Mouse (Mus musculus): ENCODE measurements around the gene Olfr1338. TPM values are rescaled to one million over a fixed set of nuclear protein-coding genes. Genes with fewer than 3 reads are reported as not detected.
"Not testable (repeated sequence)": the region's sequence is repeated elsewhere in the genome, so short reads cannot be mapped to it uniquely, and the experiment has no call there.

Olfr1338 gene
- not detected in 2 replicates for polyA plus RNA-seq (2012; ENCODE audit: insufficient read depth, insufficient read length, missing spikeins)

DNA sequence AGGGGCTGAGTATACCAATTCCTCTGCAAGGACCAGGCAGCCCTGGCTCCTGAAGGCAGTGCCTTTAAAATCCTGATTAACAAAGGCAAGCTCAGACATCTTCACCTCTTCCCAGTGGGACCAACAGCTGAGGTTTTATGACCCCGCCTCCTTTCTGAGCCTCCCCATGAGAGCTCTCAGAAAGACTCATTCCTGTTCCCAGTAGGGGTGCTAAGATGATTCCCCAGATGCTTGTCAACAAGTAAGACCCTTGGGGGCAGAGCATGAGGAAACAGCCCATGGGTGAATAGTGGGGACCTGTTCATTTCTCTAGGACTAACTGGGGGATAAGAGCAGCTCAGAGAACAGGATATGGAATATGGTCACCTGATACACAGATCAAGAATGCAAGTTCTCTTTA lies at the start of gene Olfr1338:
Olfr1338 (minus strand) TSS at position 101 of the 400 bp plus-strand sequence.
- Histone ChIP-seq H3K4me3 (ENCODE audit: insufficient read depth, low read length) (no peak within 1 kb of the TSS), H3K4me1 (ENCODE audit: control insufficient read depth, insufficient read depth, low read length) (no peaks in the 10 kb centered on the region), H3K27ac (ENCODE audit: insufficient read depth, low read depth, low read length) (no peak within 1 kb of the TSS)
- TF ChIP-seq POLR2A (IDR thresholded peaks at IDR 0.05; ENCODE audit: borderline replicate concordance, low read depth, low read length) = no peak
- TF ChIP-seq CTCF (IDR thresholded peaks at IDR 0.05; ENCODE audit: low read depth, low read length) = no peak

DNA sequence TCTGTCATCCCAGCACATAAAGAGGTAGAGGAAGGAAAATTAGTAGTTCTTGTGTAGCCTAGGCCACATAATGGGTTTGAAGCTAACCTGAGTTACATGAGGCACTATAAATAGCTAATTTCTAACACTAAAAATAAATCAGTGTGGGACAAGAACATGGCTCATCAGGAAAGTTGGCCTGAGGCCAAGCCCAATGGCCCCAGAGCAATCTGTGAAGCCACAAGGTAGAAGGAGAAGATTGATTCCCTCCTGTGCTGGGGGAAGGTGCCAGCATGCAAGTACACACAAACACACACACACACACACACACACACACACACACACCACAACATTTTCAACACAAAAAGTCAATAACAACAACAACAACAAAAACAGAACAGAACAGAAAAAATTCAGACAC lies 34.3 kb upstream of the Olfr1338 start:
- not testable (repeated sequence) for H3K4me1 ChIP-seq (ENCODE audit: control insufficient read depth, insufficient read depth, low read length); H3K4me3 ChIP-seq (ENCODE audit: insufficient read depth, low read length); H3K27ac ChIP-seq (ENCODE audit: insufficient read depth, low read depth, low read length)

DNA sequence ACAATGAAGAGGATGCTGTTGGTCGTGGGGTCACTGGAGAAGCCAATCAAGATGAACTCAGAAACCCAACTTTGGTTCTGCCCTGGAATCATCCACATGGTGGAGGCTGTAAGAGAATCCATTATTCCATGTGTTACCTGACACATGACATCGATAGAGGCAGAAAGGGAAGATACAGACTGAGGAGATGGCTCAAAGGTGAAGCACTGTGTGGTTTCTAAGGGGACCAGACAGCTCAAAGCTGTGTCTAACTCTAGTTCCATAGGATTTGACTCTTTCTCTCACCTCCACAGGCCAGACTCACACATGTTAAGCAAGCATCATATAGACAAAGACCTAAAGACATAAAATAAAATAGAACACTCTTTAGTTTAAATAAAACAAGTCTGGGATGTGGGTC lies 23.9 kb upstream of the Olfr1338 start, which contains the start of gene Olfr1337:
Olfr1337 (minus strand) TSS at position 101 of the 400 bp plus-strand sequence.
- Histone ChIP-seq H3K4me3 (ENCODE audit: insufficient read depth, low read length) (no peak within 1 kb of the TSS), H3K27ac (ENCODE audit: insufficient read depth, low read depth, low read length) (no peak within 1 kb of the TSS)
- no peak for TF ChIP-seq CTCF (IDR thresholded peaks at IDR 0.05; ENCODE audit: low read depth, low read length)
- TF ChIP-seq POLR2A (IDR thresholded peaks at IDR 0.05; ENCODE audit: borderline replicate concordance, low read depth, low read length) = no peak

DNA sequence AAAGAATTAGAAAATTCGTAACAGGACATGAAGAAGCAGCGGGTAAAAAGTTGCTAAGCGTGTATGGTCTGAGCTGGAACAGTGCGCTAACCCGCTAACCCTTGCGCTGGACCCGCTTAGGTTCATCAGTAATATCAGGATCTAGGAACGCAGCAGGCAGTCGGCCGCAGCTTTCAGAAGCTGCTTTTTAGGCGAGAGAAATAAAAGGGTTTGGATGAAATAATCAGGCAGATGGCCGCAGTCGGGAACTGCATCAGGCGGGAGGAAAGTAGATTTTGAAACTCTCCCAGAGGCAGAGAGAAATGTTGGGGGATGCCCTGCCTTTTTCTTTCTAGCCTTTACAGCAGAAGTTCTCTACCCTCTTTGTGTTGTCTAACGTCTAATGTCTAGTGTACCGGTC lies 16.7 kb downstream of the Olfr1338 start:
- TF ChIP-seq POLR2A (IDR thresholded peaks at IDR 0.05; ENCODE audit: borderline replicate concordance, low read depth, low read length) (no peak), CTCF (IDR thresholded peaks at IDR 0.05; ENCODE audit: low read depth, low read length) (no peak)
- H3K4me3 ChIP-seq (ENCODE audit: insufficient read depth, low read length) = no peak overlapping the region
- H3K4me1 ChIP-seq (ENCODE audit: control insufficient read depth, insufficient read depth, low read length) = no peaks in the 10 kb centered on the region
- no peak overlapping the region for H3K27ac ChIP-seq (ENCODE audit: insufficient read depth, low read depth, low read length)

More for the DNA sequence above, 23.9 kb upstream of the Olfr1338 start, which contains the start of gene Olfr1337:
- H3K4me1 ChIP-seq (ENCODE audit: control insufficient read depth, insufficient read depth, low read length) = no peaks in the 10 kb centered on the region

DNA sequence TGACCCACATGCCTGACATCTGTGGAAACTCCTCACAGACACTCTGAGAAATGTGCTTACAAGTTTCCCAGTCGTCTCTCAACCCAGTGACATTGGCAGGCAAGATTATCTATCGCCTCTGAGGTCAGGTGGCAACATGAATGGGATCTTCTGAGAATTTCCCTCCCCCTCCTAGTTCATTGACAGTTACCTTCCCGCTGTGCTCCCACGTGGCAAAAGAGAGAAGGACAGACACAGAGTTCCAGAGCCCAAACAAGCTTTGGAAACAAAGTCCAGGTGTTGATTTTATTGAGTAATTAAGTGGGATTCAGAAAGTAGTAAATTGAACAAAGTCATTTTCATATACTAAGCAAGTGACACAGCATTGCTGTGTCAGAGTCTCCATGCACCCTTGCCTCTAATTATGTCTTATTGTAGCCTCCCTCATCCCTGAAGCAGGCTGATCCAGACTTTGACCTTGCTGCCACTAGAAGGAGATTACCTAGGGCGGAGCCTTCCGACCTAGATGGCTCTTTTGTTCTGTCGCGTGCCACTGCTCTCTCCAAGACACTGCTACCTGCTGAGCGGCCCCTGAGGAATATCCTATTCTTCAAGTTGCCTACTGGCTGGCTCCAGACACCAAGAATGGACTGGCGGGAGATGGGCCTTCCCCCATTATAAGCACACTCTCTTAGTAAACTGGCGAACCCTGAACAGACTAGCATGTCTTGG lies 17.4 kb downstream of the Olfr1338 start:
- Histone ChIP-seq H3K4me3 (ENCODE audit: insufficient read depth, low read length) (no peak overlapping the region), H3K4me1 (ENCODE audit: control insufficient read depth, insufficient read depth, low read length) (no peaks in the 10 kb centered on the region), H3K27ac (ENCODE audit: insufficient read depth, low read depth, low read length) (no peak overlapping the region)
- no peak for TF ChIP-seq POLR2A (IDR thresholded peaks at IDR 0.05; ENCODE audit: borderline replicate concordance, low read depth, low read length)
- TF ChIP-seq CTCF (IDR thresholded peaks at IDR 0.05; ENCODE audit: low read depth, low read length) = no peak

DNA sequence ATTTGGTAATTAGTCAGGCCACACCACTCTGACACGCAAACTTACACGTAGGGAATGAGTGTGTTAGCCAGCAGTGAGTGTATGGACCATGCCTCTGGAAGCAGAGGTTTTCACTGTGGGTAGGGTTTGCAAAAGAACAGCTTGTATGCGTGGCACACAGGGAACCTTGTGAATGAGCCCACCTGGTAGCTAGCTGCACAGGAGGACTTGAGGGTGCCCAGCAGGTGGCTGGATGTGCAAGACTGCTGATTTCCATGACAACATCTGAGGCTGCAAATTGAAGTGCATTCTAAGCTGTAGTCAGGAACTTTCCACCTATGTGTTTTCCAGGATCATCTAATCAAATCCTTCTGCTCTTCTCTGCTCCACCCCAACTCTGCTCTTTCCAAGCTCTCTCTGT lies 19.0 kb downstream of the Olfr1338 start:
- H3K4me1 ChIP-seq (ENCODE audit: control insufficient read depth, insufficient read depth, low read length) = no peaks in the 10 kb centered on the region
- H3K27ac ChIP-seq (ENCODE audit: insufficient read depth, low read depth, low read length) = no peak overlapping the region
- no peak overlapping the region for H3K4me3 ChIP-seq (ENCODE audit: insufficient read depth, low read length)
- TF ChIP-seq POLR2A (IDR thresholded peaks at IDR 0.05; ENCODE audit: borderline replicate concordance, low read depth, low read length) = no peak
- no peak for TF ChIP-seq CTCF (IDR thresholded peaks at IDR 0.05; ENCODE audit: low read depth, low read length)

DNA sequence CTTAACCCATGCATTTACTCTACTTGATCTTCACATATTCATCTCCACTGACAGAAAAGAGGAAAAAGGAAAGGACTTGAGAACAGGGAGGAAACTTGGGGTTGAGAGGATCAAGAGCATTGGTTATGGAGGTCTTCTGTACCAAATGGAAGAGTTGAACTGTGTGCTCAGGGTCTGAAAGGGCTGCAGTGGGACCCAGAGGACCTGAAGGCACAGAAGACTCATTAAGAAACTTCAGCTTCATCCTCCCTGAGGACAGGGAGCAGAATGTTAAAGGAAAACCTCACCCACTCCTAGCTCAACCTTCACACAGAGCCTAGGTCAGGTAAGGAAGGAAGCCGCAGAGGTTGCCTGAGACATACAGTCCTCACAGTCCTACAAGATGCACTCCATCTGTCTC lies 26.7 kb downstream of the Olfr1338 start, which contains the start of gene Olfr1339:
Olfr1339 (plus strand) TSS at position 301 of the 400 bp plus-strand sequence.
- H3K4me3 ChIP-seq (ENCODE audit: insufficient read depth, low read length) = no peak within 1 kb of the TSS
- TF ChIP-seq CTCF (IDR thresholded peaks at IDR 0.05; ENCODE audit: low read depth, low read length) = no peak
- no peak for TF ChIP-seq POLR2A (IDR thresholded peaks at IDR 0.05; ENCODE audit: borderline replicate concordance, low read depth, low read length)
- H3K27ac ChIP-seq (ENCODE audit: insufficient read depth, low read depth, low read length) = no peak within 1 kb of the TSS
- no peaks in the 10 kb centered on the region for H3K4me1 ChIP-seq (ENCODE audit: control insufficient read depth, insufficient read depth, low read length)

DNA sequence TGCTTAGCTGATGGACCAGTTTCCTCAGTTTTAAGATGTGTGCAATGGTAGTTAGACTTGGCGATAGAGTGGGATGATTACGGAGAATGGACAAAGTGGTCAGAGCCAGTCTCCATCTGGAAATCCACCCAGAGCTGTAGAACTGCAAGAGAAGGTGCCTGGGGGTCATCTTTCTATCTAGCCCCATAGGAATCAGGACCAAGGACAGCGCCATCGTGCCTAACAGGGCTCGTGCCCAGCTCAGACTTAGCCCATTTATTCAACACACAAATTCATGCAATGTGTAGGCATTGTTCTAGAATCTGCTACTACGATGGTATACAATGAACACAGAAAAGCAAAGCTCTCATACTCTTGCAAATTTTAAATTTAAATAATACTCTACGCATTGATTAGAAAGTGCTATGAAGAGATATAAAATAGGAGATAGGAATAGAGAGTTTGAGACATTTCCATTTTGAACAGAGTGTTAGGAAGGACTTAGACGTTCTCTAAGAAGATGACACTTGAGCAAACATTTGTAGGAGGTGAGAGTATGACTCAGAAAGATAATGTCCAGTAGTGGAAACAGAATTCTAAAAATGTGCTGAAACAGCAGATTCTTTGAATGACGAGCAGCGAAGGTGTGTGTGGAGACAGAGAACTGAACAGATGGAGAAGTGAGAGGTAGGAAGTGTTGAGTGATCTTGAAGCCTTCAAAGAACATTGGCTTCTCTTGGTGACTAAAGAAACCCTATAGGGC lies 36.6 kb downstream of the Olfr1338 start:
- Histone ChIP-seq H3K4me1 (ENCODE audit: control insufficient read depth, insufficient read depth, low read length) (no peaks in the 10 kb centered on the region), H3K27ac (ENCODE audit: insufficient read depth, low read depth, low read length) (no peak overlapping the region), H3K4me3 (ENCODE audit: insufficient read depth, low read length) (no peak overlapping the region)
- TF ChIP-seq CTCF (IDR thresholded peaks at IDR 0.05; ENCODE audit: low read depth, low read length) (no peak), POLR2A (IDR thresholded peaks at IDR 0.05; ENCODE audit: borderline replicate concordance, low read depth, low read length) (no peak)

DNA sequence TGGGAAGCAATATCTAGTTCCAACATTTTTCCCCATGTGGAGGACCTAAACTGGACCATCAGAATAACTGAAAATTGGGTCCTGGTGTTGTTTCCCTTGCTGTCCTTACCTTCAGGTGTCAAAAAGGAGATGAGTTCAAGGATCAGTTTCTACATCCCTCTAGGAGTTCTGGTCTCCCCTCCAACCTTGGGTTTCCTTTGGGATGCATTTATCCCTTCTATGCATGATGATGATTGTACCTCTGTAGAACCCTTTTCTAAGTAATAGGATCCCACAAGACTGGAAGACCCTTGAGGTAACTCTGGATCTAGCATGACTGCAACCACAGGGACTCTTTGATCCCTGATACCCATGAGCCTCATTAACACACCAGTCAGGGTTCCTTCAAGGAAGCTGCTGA lies 38.7 kb downstream of the Olfr1338 start, which contains the start of gene Olfr1340:
Olfr1340 (plus strand) TSS at position 301 of the 400 bp plus-strand sequence.
- Histone ChIP-seq H3K27ac (ENCODE audit: insufficient read depth, low read depth, low read length) (no peak within 1 kb of the TSS), H3K4me1 (ENCODE audit: control insufficient read depth, insufficient read depth, low read length) (no peaks in the 10 kb centered on the region), H3K4me3 (ENCODE audit: insufficient read depth, low read length) (no peak within 1 kb of the TSS)
- no peak for TF ChIP-seq CTCF (IDR thresholded peaks at IDR 0.05; ENCODE audit: low read depth, low read length)
- no peak for TF ChIP-seq POLR2A (IDR thresholded peaks at IDR 0.05; ENCODE audit: borderline replicate concordance, low read depth, low read length)

DNA sequence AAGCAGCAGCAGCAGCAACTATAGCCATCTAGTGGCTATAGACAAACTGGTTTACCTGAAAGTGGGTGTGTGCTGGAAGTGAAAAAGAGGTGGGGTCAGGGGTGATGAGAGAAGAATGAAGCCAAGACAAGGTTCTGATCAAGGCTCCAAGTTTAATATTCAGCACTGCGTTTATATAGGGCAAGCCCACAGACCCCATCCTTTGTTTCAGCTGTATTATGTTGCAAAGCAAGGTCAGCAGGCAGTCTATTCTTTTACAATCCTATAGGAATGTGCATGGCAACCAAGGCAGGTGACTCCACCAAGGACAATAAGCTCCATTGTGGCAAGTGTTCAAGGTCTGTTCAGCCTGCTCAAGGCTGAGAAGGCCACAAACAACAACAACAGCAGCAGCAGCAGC lies 46.9 kb downstream of the Olfr1338 start:
- Histone ChIP-seq H3K4me1 (ENCODE audit: control insufficient read depth, insufficient read depth, low read length) (no peaks in the 10 kb centered on the region), H3K27ac (ENCODE audit: insufficient read depth, low read depth, low read length) (no peak overlapping the region), H3K4me3 (ENCODE audit: insufficient read depth, low read length) (no peak overlapping the region)
- TF ChIP-seq POLR2A (IDR thresholded peaks at IDR 0.05; ENCODE audit: borderline replicate concordance, low read depth, low read length) = no peak
- TF ChIP-seq CTCF (IDR thresholded peaks at IDR 0.05; ENCODE audit: low read depth, low read length) = no peak
